Mouse (Mus musculus): ENCODE measurements around the gene Epm2aip1.
A peak's percentile ranks its signal among the peaks of the same experiment; 100 is the strongest.

The Epm2aip1 gene

GRCm38 (mm10) chr9:111271434-111272160 lies at the start of gene Epm2aip1, which contains the start of gene Mlh1:
Gene Epm2aip1, plus strand, starts transcription at chr9:111271929.
Gene Mlh1, minus strand, starts transcription at chr9:111271791.
- peak; percentile 100 for DNase-seq (ENCODE audit: low read depth, low spot score)

GRCm38 (mm10) chr9:111223406-111223805 lies 48.3 kb upstream of the Epm2aip1 start:
- no peak for DNase-seq (ENCODE audit: low read depth, low spot score)

- DNase-seq (ENCODE audit: low read depth, low spot score), result peak; percentile 15
Measured at GRCm38 (mm10) chr9:111228446-111228845, 43.3 kb upstream of the Epm2aip1 start.

- DNase-seq (ENCODE audit: low read depth, low spot score), result no peak
Measured at GRCm38 (mm10) chr9:111234701-111235100, 37.0 kb upstream of the Epm2aip1 start.

- no peak for DNase-seq (ENCODE audit: low read depth, low spot score)
Measured at GRCm38 (mm10) chr9:111237726-111238125, 34.0 kb upstream of the Epm2aip1 start.

- DNase-seq (ENCODE audit: low read depth, low spot score), result no peak
Measured at GRCm38 (mm10) chr9:111239821-111240220, 31.9 kb upstream of the Epm2aip1 start.

- DNase-seq (ENCODE audit: low read depth, low spot score), result no peak
Measured at GRCm38 (mm10) chr9:111243384-111243783, 28.3 kb upstream of the Epm2aip1 start.

- DNase-seq (ENCODE audit: low read depth, low spot score), result peak; percentile 34
Measured at GRCm38 (mm10) chr9:111245546-111245945, 26.2 kb upstream of the Epm2aip1 start.

- no peak for DNase-seq (ENCODE audit: low read depth, low spot score)
Measured at GRCm38 (mm10) chr9:111247682-111248246, 24.0 kb upstream of the Epm2aip1 start.

- no peak for DNase-seq (ENCODE audit: low read depth, low spot score)
Measured at GRCm38 (mm10) chr9:111252161-111252869, 19.4 kb upstream of the Epm2aip1 start.

- peak; percentile 42 for DNase-seq (ENCODE audit: low read depth, low spot score)
Measured at GRCm38 (mm10) chr9:111260360-111260985, 11.3 kb upstream of the Epm2aip1 start.

- DNase-seq (ENCODE audit: low read depth, low spot score), result no peak
Measured at GRCm38 (mm10) chr9:111261356-111261755, 10.4 kb upstream of the Epm2aip1 start.

- no peak for DNase-seq (ENCODE audit: low read depth, low spot score)
Measured at GRCm38 (mm10) chr9:111267998-111268397, 3.7 kb upstream of the Epm2aip1 start.

GRCm38 (mm10) chr9:111270606-111271005 lies 1.1 kb upstream of the Epm2aip1 start:
- no peak for DNase-seq (ENCODE audit: low read depth, low spot score)

- no peak for DNase-seq (ENCODE audit: low read depth, low spot score)
Measured at GRCm38 (mm10) chr9:111271056-111271433, 684 bp upstream of the Epm2aip1 start.

- no peak for DNase-seq (ENCODE audit: low read depth, low spot score)
Measured at GRCm38 (mm10) chr9:111272356-111272755, 627 bp downstream of the Epm2aip1 start.

GRCm38 (mm10) chr9:111272996-111273785 lies 1.5 kb downstream of the Epm2aip1 start:
- DNase-seq (ENCODE audit: low read depth, low spot score), result no peak

- DNase-seq (ENCODE audit: low read depth, low spot score), result no peak
Measured at GRCm38 (mm10) chr9:111273958-111274357, 2.2 kb downstream of the Epm2aip1 start.

- no peak for DNase-seq (ENCODE audit: low read depth, low spot score)
Measured at GRCm38 (mm10) chr9:111275156-111275555, 3.4 kb downstream of the Epm2aip1 start.

GRCm38 (mm10) chr9:111285061-111285460 lies 13.3 kb downstream of the Epm2aip1 start:
- DNase-seq (ENCODE audit: low read depth, low spot score), result no peak

GRCm38 (mm10) chr9:111285676-111286075 lies 13.9 kb downstream of the Epm2aip1 start:
- no peak for DNase-seq (ENCODE audit: low read depth, low spot score)

Measured in telencephalon, adult 2 months (tissue).